Mouse (Mus musculus) neutrophil, adult 5-6 weeks (primary cell): ENCODE measurements around the gene Sacm1l. TPM values are rescaled to one million over a fixed set of nuclear protein-coding genes. Genes with fewer than 3 reads are reported as not detected.
A peak's percentile ranks its signal among the peaks of the same experiment; 100 is the strongest.

ENCODE experiments used
- ATAC-seq: fragments of 151-379, 151-347 bp; 2 replicates; pipeline ENCODE4 v1.8.0; 2017; ENCODE audit warnings: mild to moderate bottlenecking, moderate TSS enrichment; ENCODE audit not compliant: insufficient number of reproducible peaks, poor library complexity, low FRiP score, severe bottlenecking; ENCODE audit errors: extremely low read depth
- total RNA-seq: library from RNA; stranded (forward); fragments of 200-1000 nt; gene quantifications from 2 replicates; pipeline ENCODE4 v1.2.3, GENCODE M21; 2017

Sacm1l gene
- 39.3 and 41.1 TPM in 2 replicates for total RNA-seq

- ATAC-seq: peak; percentile 96
Observed at GRCm38 (mm10) chr9:123529392-123530157, at the start of gene Sacm1l. TSS of gene Sacm1l (plus strand) at chr9:123529759.

GRCm38 (mm10) chr9:123479876-123480252, 49.7 kb upstream of the Sacm1l start:
- no peak for ATAC-seq

DNA sequence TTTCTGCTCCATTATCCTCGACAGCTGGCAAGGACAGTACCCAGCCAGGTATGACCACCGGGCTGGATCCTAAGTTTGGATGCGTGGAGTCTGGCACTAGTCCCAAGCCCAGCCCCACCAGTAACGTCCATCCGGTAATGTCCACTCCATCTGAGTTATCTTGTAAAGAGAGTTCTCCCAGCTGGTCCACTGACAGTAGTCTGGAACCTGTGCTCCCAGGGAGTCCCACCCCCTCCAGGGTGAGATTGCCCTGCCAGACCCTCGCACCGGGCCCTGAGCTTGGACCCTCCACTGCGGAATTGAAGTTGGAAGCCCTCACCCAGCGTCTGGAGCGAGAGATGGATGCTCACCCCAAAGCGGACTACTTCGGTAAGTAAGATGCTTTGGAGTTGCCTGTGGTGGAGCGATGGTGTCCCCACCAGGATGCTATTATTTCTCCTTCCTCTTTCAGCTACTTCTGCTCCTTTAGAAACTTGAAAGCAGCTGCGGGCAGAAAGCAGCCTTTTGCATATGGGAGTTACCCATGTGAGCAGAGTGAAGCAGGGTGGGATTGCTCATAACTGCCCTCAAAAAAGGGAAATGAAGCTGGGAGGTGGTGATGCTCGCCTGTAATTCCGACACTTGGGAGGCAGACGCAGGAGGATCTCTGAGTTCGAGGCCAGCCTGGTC, 49.2 kb upstream of the Sacm1l start:
- peak; percentile 77 for ATAC-seq

- ATAC-seq: no peak
Observed at GRCm38 (mm10) chr9:123481136-123481535, 48.4 kb upstream of the Sacm1l start.

- ATAC-seq: no peak
Observed at GRCm38 (mm10) chr9:123483598-123483997, 46.0 kb upstream of the Sacm1l start.

DNA sequence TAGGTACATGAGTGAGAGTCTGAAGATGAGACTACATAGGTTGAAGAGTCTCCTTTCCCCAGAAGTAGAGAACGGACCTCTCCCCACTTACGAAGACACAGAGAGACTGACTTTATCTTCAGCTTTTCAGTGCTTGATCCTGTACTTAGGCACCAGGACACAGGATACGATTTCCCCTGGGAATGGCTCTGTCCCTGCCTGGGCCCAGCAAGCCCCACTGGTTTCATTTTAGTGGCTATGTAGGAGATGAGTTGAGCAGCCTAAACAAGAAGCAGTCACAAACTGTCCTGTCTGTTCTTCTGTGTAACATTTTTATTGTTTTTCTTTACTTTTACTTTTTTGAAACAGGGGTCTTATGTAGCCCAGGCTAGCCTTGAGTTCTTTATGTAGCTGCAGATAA, 44.7 kb upstream of the Sacm1l start:
- no peak for ATAC-seq

GRCm38 (mm10) chr9:123485561-123485960, 44.0 kb upstream of the Sacm1l start:
- no peak for ATAC-seq

DNA sequence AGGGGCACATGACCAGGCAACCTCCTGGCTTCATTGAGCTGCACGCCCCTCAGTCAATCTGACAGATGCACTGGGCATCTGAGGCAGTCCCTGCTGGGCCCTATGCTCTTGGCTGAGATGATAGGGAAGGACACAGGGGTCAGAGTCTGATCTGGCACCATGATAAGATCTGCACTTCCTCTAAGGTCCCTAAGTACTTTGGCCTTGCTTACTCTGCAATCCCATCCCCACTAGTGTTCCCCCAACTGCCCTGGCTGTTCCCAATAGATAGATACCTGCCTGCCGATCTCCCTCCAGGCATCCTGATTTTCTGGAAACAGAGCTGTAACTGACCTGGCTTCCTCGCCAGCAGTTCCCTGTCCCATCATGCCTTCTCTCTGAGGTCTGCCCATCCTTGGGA, 42.9 kb upstream of the Sacm1l start:
- ATAC-seq: no peak

GRCm38 (mm10) chr9:123489073-123489472, 40.5 kb upstream of the Sacm1l start:
- no peak for ATAC-seq

DNA sequence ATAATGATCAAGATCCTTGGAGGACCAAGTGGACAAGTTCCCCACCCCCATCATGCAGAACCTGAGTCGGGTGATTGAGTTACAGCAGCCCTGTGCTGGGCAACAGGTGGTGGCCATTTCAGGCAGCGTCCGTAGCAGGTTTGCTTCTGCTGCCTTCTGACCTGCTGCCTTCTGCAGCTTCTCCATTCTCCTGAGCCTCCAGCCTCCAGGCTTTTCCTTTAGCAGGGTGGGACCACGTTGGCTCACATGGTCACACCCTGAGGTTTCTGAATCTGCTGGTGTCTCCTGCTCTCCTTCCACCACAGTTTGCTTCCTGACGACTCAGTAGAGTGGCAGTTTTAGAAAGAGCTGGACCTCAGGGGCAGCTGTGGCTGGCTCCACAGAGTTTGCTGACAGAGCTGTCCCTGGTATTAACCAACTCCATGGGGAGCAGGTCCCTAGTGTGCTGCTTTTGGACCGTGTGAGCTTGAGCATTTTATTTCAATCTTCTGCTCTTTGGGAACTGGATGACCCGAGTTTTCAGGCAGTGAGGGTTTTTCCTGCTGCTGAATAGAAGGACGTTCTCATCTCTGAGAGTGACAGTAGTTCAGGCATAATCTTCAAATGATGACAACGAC, 39.7 kb upstream of the Sacm1l start:
- ATAC-seq: no peak

DNA sequence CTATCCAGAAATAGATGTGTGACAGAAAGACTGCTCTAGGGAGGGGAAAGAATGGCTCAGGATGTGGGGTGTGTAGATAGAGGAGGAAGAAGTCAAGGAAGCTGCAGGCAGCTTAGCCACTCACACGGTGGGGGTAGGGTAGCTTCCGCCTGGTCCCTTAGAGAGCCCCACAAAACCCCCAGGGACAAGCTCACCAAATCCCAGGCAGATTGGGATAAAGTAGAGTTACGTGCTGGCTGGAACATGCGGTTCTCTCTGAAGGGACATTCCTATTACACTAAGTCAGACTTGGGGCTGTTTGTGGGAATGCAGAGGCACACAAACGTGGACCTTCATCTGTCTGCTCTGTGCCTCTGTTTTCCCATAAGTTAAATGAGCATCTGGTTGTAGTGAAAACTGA, 38.6 kb upstream of the Sacm1l start:
- ATAC-seq: no peak

- ATAC-seq: no peak
Observed at GRCm38 (mm10) chr9:123491917-123492585, 37.5 kb upstream of the Sacm1l start.

DNA sequence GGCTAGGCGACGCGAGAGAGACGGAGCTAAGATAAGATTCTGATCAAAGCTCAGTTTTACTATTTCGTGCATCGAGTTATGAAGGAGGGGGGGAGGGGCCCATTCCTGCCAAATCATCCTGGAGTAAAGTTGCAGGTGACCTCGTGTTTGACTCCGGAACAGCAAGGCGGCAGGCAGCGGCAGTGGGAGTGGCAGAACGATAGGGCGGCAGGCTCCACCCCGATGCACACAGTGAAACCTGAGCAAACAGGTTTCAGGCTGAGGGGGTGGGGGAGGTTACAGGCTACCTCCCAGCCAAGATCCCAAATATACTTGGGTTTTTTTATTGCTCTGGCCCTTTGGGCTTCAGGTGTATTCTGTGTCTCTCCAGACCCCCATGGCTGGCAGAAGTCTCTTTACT, 32.9 kb upstream of the Sacm1l start:
- ATAC-seq: no peak

DNA sequence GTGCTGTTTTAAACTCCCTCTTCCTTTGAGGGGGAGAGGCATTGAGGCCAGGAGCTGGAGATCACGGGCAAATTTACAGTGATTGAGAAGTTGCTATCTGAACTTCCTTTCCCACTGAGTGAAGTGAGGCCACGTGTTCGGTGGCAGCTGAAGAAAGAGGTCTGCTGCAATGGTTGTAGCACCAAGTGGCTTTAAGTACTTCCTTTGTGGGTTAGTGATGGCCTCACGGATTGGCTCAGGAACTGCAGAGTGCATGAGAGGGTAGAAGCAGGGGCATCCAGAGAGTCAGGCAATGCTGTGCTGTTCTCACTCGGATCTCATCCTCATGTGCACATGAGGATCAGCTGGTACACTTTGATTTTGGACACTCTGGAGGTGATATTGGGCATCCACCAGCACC, 31.7 kb upstream of the Sacm1l start:
- ATAC-seq: peak; percentile 61

GRCm38 (mm10) chr9:123500480-123500879, 29.1 kb upstream of the Sacm1l start:
- ATAC-seq: no peak

GRCm38 (mm10) chr9:123503171-123503834, 26.3 kb upstream of the Sacm1l start:
- ATAC-seq: 0 out of 2 replicates have a peak, but pooled peaks have one; percentile 24

GRCm38 (mm10) chr9:123504325-123504724, 25.2 kb upstream of the Sacm1l start:
- ATAC-seq: peak; percentile 84

- ATAC-seq: no peak
Observed at GRCm38 (mm10) chr9:123505598-123505997, 24.0 kb upstream of the Sacm1l start.
